Mouse (Mus musculus) skeletal muscle tissue, adult 2 months (tissue): Measurements from ENCODE around the gene Prr9.

Experiments used
- DNase-seq: peaks from one replicate; pipeline ENCODE4 v3.0.0-alpha.2; 2012; ENCODE audit warnings: low read depth, low spot score

The Prr9 gene

GRCm38 (mm10) chr3:92123847-92124246 lies at the start of gene Prr9:
Gene Prr9 (minus strand): TSS chr3:92123947.
- no peak for DNase-seq

GRCm38 (mm10) chr3:92169847-92170246 lies 46.1 kb upstream of the Prr9 start:
- no peak for DNase-seq

GRCm38 (mm10) chr3:92153322-92153721 lies 29.6 kb upstream of the Prr9 start:
- no peak for DNase-seq

GRCm38 (mm10) chr3:92150631-92151277 lies 27.0 kb upstream of the Prr9 start:
- peak; percentile 18 for DNase-seq

- no peak for DNase-seq
These were observed 24.2 kb upstream of the Prr9 start for GRCm38 (mm10) chr3:92147913-92148312.

- no peak for DNase-seq
These were observed 23.7 kb upstream of the Prr9 start for GRCm38 (mm10) chr3:92147420-92147819.

GRCm38 (mm10) chr3:92142644-92143043 lies 18.9 kb upstream of the Prr9 start, which contains the start of gene Lelp1:
Gene Lelp1 (minus strand): TSS chr3:92142744.
- DNase-seq, result no peak

GRCm38 (mm10) chr3:92120902-92121301 lies 2.8 kb downstream of the Prr9 start:
- DNase-seq, result no peak

GRCm38 (mm10) chr3:92117930-92118329 lies 5.8 kb downstream of the Prr9 start:
- no peak for DNase-seq

- no peak for DNase-seq
These were observed 12.2 kb downstream of the Prr9 start for GRCm38 (mm10) chr3:92111526-92111925.

- DNase-seq, result no peak
These were observed 13.0 kb downstream of the Prr9 start for GRCm38 (mm10) chr3:92110790-92111189.

GRCm38 (mm10) chr3:92106582-92106981 lies 17.2 kb downstream of the Prr9 start:
- no peak for DNase-seq

- DNase-seq, result no peak
These were observed 40.7 kb downstream of the Prr9 start, which contains the start of gene Lor for GRCm38 (mm10) chr3:92083042-92083441. Gene Lor (minus strand): TSS chr3:92083142.

GRCm38 (mm10) chr3:92081285-92081931 lies 42.3 kb downstream of the Prr9 start:
- no peak for DNase-seq

GRCm38 (mm10) chr3:92080462-92081284 lies 43.1 kb downstream of the Prr9 start:
- peak; percentile 2 for DNase-seq
